15 mouse cellular contexts compared by ENCODE assay signal in genomic region chr1:133417113-133417512, GRCm38 (mm10). TPM values are rescaled to one million over a fixed set of nuclear protein-coding genes. Genes with fewer than 3 reads are reported as not detected.
DNase-seq lines count a peak whose midpoint lies in the region; ATAC-seq and TF ChIP-seq lines count a peak whose summit lies in the region.
"Had no signal": no experiment of that assay in that cellular context is flagged by ENCODE, and none has a peak within 500 bp of the region (broad histone marks: within the 10 kb centered on the region; RNA-seq: fewer than 3 reads in every experiment).

No protein-coding gene starts in this region.

- TF ChIP-seq CTCF in kidney, adult 2 months (conservative IDR thresholded peaks at IDR 0.05; ENCODE audit: insufficient read depth, insufficient read length, low read depth, low read length), result no peak

- TF ChIP-seq POLR2A in kidney, adult 2 months (IDR thresholded peaks at IDR 0.05; ENCODE audit: low read depth, low read length), result no peak

- no peak for DNase-seq in forebrain, embryonic 10.5 days (ENCODE audit: extremely low spot score, low spot score)
- no peak for DNase-seq in kidney, adult 2 months
- DNase-seq in kidney, postnatal 4 days, result no peak
- DNase-seq in lung, postnatal 14 days, result no peak
- DNase-seq in right cerebral cortex, postnatal 25 days, result no peak
- DNase-seq: cerebellum, adult 11-12 months; gastrocnemius, postnatal 10 days had no signal

- ATAC-seq in forebrain, embryonic 16.5 days, result no peak
- no peak for ATAC-seq in lung, embryonic 16.5 days (ENCODE audit: low read depth)
- no peak for ATAC-seq in stomach, embryonic 14.5 days (ENCODE audit: insufficient number of reproducible peaks, insufficient read depth, low FRiP score, low read depth)
- ATAC-seq: forebrain, embryonic 15.5 days; midbrain, embryonic 13.5 days; Patski had no signal

- 0 out of 2 replicates have a peak, but pooled peaks cover 3% of the 10 kb centered on the region for H3K27me3 ChIP-seq in forebrain, embryonic 10.5 days (ENCODE audit: poor library complexity, severe bottlenecking)
- 0 out of 2 replicates have a peak, but pooled peaks cover under 1% of the 10 kb centered on the region for H3K27me3 ChIP-seq in forebrain, embryonic 16.5 days (replicated peaks; ENCODE audit: control insufficient read depth, insufficient read depth, low read length)
- no peaks in the 10 kb centered on the region for H3K27me3 ChIP-seq in kidney, adult 2 months (replicated peaks; ENCODE audit: control insufficient read depth, insufficient read depth, low read length)
- H3K27me3 ChIP-seq in lung, embryonic 16.5 days (ENCODE audit: control insufficient read depth, insufficient read depth, low read depth, low read length), result no peaks in the 10 kb centered on the region
- H3K27me3 ChIP-seq in stomach, embryonic 14.5 days (ENCODE audit: control insufficient read depth, insufficient read depth, low read length), result no peaks in the 10 kb centered on the region
- H3K27me3 ChIP-seq: embryonic facial prominence, embryonic 15.5 days; forebrain, embryonic 15.5 days; midbrain, embryonic 13.5 days; Patski had no signal

- no peak overlapping the region for H3K4me2 ChIP-seq in forebrain, embryonic 16.5 days (ENCODE audit: low read length)
- 0 out of 2 replicates have a peak overlapping the region, but pooled peaks have one; percentile 69 for H3K4me2 ChIP-seq in lung, embryonic 16.5 days (ENCODE audit: low read depth, low read length)
- peak overlapping the region; percentile 58; the same call in 1 of the 2 replicates for H3K4me2 ChIP-seq in stomach, embryonic 14.5 days (replicated peaks; ENCODE audit: low read depth, low read length)

- 66% methylated on average over 3 of the region's 3 CpGs for WGBS in forebrain, embryonic 10.5 days
- 77% methylated on average over 3 of the region's 3 CpGs for WGBS in forebrain, embryonic 16.5 days
- WGBS in kidney, adult 2 months, result 41% methylated on average over 3 of the region's 3 CpGs
- WGBS in lung, embryonic 16.5 days, result 72% methylated on average over 3 of the region's 3 CpGs
- 72% methylated on average over 3 of the region's 3 CpGs for WGBS in stomach, embryonic 14.5 days

- H3K4me1 ChIP-seq in forebrain, embryonic 10.5 days, result peaks cover 96% of the 10 kb centered on the region
- peaks cover 13% of the 10 kb centered on the region for H3K4me1 ChIP-seq in forebrain, embryonic 16.5 days (replicated peaks; ENCODE audit: control insufficient read depth, insufficient read depth, low read length)
- peaks cover 63% of the 10 kb centered on the region for H3K4me1 ChIP-seq in kidney, adult 2 months (ENCODE audit: control insufficient read depth, insufficient read depth, low read length)
- peaks cover 62% of the 10 kb centered on the region for H3K4me1 ChIP-seq in lung, embryonic 16.5 days (replicated peaks; ENCODE audit: control insufficient read depth, insufficient read depth, low read length)
- peaks cover 56% of the 10 kb centered on the region for H3K4me1 ChIP-seq in stomach, embryonic 14.5 days (ENCODE audit: control insufficient read depth, insufficient read depth, low read length)

- peaks cover 5% of the 10 kb centered on the region; the same call in 1 of the 2 replicates for H3K36me3 ChIP-seq in forebrain, embryonic 10.5 days (replicated peaks)
- H3K36me3 ChIP-seq in forebrain, embryonic 16.5 days (ENCODE audit: control insufficient read depth, insufficient read depth), result no peaks in the 10 kb centered on the region
- H3K36me3 ChIP-seq in kidney, adult 2 months (ENCODE audit: control insufficient read depth, insufficient read depth, low read length), result no peaks in the 10 kb centered on the region
- no peaks in the 10 kb centered on the region for H3K36me3 ChIP-seq in lung, embryonic 16.5 days (ENCODE audit: control insufficient read depth, insufficient read depth, low read length)
- H3K36me3 ChIP-seq in stomach, embryonic 14.5 days (ENCODE audit: control insufficient read depth, insufficient read depth, low read length), result no peaks in the 10 kb centered on the region
- H3K36me3 ChIP-seq: embryonic facial prominence, embryonic 15.5 days; forebrain, embryonic 15.5 days; liver, embryonic 15.5 days; midbrain, embryonic 13.5 days had no signal

- H3K9me3 ChIP-seq in forebrain, embryonic 10.5 days, result no peaks in the 10 kb centered on the region
- H3K9me3 ChIP-seq in forebrain, embryonic 16.5 days (ENCODE audit: control insufficient read depth, low read length), result no peaks in the 10 kb centered on the region
- no peaks in the 10 kb centered on the region for H3K9me3 ChIP-seq in lung, embryonic 16.5 days (ENCODE audit: control insufficient read depth, low read length)
- no peaks in the 10 kb centered on the region for H3K9me3 ChIP-seq in stomach, embryonic 14.5 days (ENCODE audit: control insufficient read depth, low read depth, low read length)
- H3K9me3 ChIP-seq: embryonic facial prominence, embryonic 15.5 days; forebrain, embryonic 15.5 days; liver, embryonic 15.5 days; midbrain, embryonic 13.5 days had no signal

- peak overlapping the region; percentile 84; the same call in 1 of the 2 replicates for H3K27ac ChIP-seq in forebrain, embryonic 10.5 days
- no peak overlapping the region for H3K27ac ChIP-seq in forebrain, embryonic 16.5 days (ENCODE audit: low read length)
- peak overlapping the region; percentile 39; the same call in 1 of the 2 replicates for H3K27ac ChIP-seq in kidney, adult 2 months (ENCODE audit: insufficient read depth, low read depth, low read length)
- peak overlapping the region; percentile 89 for H3K27ac ChIP-seq in lung, embryonic 16.5 days (ENCODE audit: low read length)
- peak overlapping the region; percentile 77 for H3K27ac ChIP-seq in stomach, embryonic 14.5 days (ENCODE audit: low read length)
- H3K27ac ChIP-seq: embryonic facial prominence, embryonic 15.5 days; forebrain, embryonic 15.5 days; liver, embryonic 15.5 days; midbrain, embryonic 13.5 days had no signal

- no peak overlapping the region for H3K9ac ChIP-seq in forebrain, embryonic 16.5 days (replicated peaks; ENCODE audit: low read depth, low read length)
- peak overlapping the region; percentile 69; the same call in 1 of the 2 replicates for H3K9ac ChIP-seq in lung, embryonic 16.5 days (ENCODE audit: low read length)
- no peak overlapping the region for H3K9ac ChIP-seq in stomach, embryonic 14.5 days (replicated peaks; ENCODE audit: low read depth, low read length)
- H3K9ac ChIP-seq: embryonic facial prominence, embryonic 15.5 days; forebrain, embryonic 15.5 days had no signal

- H3K4me3 ChIP-seq in forebrain, embryonic 10.5 days, result no peak overlapping the region
- H3K4me3 ChIP-seq in forebrain, embryonic 16.5 days (replicated peaks; ENCODE audit: low read length), result no peak overlapping the region
- H3K4me3 ChIP-seq in kidney, adult 2 months (ENCODE audit: insufficient read depth, low read depth, low read length), result no peak overlapping the region
- no peak overlapping the region for H3K4me3 ChIP-seq in lung, embryonic 16.5 days (ENCODE audit: low read length)
- H3K4me3 ChIP-seq in stomach, embryonic 14.5 days (ENCODE audit: low read depth, low read length), result no peak overlapping the region
- H3K4me3 ChIP-seq: embryonic facial prominence, embryonic 15.5 days; liver, embryonic 15.5 days; midbrain, embryonic 13.5 days had no signal

RNA-seq across cellular contexts. Expression of gene Sox13, which starts 7.1 kb away (rescaled TPM):
- 12.5 and 14.1 TPM in 2 replicates for polyA plus RNA-seq in forebrain, embryonic 10.5 days (2016; fragmentation: Nextera tagmentation; extraction: Ambion mirVana)
- 3.6 and 4.4 TPM in 2 replicates for polyA plus RNA-seq in forebrain, embryonic 16.5 days (2015; fragmentation: Nextera tagmentation; extraction: Ambion mirVana)
- polyA plus RNA-seq in kidney, adult 2 months (2012; rRNA removed), result 46.7 and 51.2 TPM in 2 replicates
- 6.1 and 6.7 TPM in 2 replicates for polyA plus RNA-seq in lung, embryonic 16.5 days (2015; fragmentation: Nextera tagmentation; extraction: Ambion mirVana)
- polyA plus RNA-seq in stomach, embryonic 14.5 days (2014; fragmentation: Nextera tagmentation; extraction: Ambion mirVana), result 8.2 and 8.5 TPM in 2 replicates

RNA-seq across cellular contexts. Expression of gene Etnk2, which starts 53.7 kb away (rescaled TPM):
- polyA plus RNA-seq in forebrain, embryonic 10.5 days (2016; fragmentation: Nextera tagmentation; extraction: Ambion mirVana), result 1.7 and 2.3 TPM in 2 replicates
- 4.5 and 9.5 TPM in 2 replicates for polyA plus RNA-seq in forebrain, embryonic 16.5 days (2015; fragmentation: Nextera tagmentation; extraction: Ambion mirVana)
- 5.4 and 5.6 TPM in 2 replicates for polyA plus RNA-seq in kidney, adult 2 months (2012; rRNA removed)
- polyA plus RNA-seq in lung, embryonic 16.5 days (2015; fragmentation: Nextera tagmentation; extraction: Ambion mirVana), result 2.9 and 3.4 TPM in 2 replicates
- 4.9 and 5.6 TPM in 2 replicates for polyA plus RNA-seq in stomach, embryonic 14.5 days (2014; fragmentation: Nextera tagmentation; extraction: Ambion mirVana)
